Mouse (Mus musculus): ENCODE data around the gene Tjp1.

The Tjp1 gene

DNA sequence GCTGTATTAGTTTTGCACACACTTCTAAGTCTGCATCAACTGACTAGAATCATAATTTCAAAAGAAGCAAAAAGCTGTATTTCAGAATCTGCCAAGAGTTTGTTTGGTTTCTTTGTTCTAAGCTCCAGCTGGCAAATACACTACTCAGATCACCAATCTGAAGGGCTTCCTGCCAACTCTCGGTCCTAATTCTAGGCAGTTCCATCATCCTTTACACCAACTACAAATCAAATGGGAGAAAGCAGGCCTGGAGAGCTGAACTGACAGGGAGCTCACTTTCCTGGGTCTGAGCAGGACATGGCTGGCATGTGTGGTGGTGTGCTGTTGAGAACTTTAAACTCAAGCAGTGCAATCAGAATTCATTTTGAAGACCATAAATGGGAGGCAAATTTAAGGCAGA is 170.0 kb downstream of the Tjp1 start:
- DNase-seq (ENCODE audit: low spot score): peak; percentile 31

DNA sequence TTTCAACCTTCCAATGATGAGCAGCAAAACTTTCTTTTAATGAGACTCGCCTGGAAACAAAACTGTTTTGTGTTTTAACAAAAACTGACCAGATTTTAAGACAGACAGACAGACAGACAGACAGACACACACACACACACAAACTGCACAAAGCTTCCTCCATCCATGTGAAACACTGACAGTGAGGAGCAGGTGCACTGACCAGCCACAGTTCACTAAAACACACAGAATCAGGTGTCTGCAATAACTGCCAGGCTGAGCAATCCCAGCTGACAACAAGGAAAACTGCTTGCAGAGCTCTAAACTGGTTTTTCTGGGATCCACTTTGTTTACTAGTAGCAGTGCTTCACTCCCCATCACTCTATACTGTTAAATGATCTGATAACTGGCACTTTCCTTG is 171.4 kb downstream of the Tjp1 start:
- no peak for DNase-seq (ENCODE audit: low spot score)

DNA sequence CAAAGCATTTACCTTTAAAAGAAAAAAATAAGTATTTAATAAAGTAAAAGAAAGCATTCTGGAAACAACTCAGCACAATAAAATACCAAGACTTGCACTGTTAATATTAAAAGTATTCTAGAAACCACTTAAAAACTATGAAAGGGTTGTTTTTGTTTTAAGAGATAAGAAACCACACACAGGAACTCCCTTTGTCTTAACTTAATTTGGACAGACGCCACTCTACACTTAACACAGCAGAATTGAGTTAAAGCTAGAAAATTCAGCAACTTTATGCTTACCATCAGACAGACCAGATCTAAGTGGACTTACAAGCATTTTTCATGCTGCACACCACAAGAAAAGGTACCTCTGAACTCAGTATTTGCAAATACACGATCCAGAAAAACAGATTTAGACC is 172.7 kb downstream of the Tjp1 start:
- DNase-seq (ENCODE audit: low spot score): no peak

DNA sequence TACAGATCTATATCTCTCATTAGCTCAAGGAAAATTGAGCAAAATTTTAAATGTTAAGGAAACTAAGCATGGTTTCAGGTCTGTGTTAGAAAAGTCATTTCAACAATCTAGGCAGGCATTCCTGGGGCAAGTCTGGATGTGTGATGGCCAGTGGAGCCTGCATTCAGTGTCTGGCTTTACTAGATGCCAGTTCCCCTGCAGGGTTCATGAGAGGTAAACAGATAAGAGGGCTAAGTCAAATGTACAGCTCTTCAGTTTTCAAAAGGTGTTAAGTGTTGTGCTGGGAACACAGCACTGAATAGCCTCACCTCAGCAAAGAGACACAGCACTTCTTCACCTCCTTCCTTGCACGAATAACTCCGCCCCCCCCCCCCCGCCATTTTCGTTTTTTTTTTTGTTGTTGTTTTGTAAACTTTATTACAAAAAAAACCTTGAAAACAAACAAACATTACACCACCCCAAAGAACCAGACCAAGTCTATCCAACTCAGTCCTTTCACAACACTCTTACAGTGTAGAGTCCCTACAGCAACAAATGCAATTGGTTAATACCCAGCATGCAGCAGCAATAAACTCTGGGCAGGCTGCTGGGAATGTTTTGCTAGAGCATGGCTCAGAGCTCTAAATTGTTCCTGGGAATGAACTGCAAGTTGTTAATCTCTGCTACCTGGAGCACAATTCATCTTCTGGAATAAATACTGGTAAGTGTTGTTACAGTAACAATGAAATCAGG is 177.1 kb downstream of the Tjp1 start:
- no peak for DNase-seq (ENCODE audit: low spot score)

DNA sequence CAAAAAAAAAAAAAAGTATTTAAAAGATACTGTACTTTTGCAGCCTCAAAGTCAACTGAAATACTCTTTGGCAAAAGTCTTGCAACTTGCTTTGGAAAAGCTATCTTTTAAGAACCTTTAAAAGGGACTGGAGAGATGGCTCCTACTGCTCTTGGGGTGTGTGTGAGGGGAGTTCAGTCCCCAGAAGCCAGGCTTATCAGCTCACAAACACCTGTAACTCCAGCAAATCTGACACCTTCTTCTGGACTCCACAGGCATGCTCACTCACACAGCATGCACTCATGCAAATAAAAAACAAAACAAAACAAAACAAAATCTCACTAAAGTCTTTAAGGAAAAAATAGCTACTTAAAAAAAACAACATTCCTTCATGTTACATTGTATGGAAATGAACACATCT is 179.0 kb downstream of the Tjp1 start:
- no peak for DNase-seq (ENCODE audit: low spot score)

DNA sequence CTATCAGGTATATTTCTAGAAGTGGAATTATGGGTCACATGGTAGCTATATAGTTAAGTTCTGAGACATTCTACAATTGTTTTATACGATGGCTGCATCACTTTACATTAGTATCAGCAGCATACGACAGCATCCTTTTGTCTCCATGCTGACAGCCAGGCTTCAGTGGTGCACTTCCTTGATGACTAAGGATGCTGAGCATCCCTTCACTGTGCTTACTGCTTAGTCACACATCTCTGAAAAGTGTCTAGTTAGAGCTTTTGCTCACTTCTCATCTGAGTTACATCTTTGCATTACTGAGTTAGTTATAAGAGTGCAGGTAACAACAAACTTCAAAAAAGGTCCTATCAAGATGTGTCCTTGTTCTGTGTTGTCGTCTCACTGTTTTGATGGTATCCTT is 182.3 kb downstream of the Tjp1 start:
- no peak for DNase-seq (ENCODE audit: low spot score)

DNA sequence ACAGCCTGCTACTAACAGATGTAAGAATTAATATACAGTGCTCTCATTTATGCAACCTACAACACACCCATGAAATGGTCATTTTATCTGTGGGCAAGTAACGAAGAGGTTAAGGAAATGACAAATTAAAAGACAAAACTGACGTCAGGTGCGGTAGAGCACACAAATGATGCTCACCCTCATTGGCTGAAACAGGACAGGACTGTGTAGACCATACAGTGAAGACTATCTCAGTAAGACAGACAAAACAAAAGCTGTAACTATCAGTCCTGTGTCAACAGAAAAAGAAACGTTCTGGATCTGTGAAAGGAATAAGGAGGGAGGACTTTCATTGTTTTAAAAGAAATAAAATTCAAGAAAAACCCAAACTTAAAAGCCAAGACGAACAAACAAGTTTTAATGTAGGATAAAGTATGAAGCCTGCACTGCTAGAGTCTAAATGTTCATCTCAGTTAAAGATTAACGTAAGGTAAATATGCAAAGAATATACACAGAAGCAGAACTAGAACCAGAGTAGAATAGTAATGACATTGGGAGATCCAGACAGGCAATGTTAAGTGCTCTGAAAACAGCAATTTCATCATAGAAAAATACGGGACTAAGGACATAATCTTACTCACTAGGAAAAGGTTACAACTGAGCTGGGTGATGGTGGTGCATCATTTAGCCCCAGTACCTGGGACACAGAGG is 189.9 kb downstream of the Tjp1 start:
- DNase-seq (ENCODE audit: low spot score): no peak

DNA sequence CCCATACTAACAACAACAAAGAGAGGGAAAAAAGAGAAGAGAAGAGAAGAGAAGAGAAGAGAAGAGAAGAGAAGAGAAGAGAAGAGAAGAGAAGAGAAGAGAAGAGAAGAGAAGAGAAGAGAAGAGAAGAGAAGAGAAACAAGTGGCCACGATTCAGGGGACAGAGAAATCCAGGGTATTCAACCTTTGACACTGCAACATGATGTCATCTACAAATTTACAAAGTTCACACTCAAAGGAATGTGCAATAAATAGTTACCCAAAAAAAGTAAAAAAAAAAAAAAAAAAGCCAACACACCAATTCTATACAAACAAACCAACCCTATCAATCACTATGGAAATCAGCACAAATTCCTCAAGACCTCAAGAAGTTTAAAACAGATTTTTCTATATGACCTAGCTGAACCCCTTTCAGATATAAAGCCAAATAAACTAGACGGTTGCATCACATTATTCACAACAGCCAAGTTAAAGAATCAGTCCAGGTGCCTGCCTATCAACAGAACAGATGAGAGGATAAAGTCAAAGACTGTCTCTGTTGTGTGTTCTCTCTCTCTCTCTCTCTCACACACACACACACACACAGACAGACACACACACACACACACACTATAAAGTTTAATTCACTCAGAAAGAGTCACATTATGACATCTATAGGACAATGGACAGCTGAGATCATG is 194.4 kb downstream of the Tjp1 start:
- DNase-seq (ENCODE audit: low spot score): no peak

DNA sequence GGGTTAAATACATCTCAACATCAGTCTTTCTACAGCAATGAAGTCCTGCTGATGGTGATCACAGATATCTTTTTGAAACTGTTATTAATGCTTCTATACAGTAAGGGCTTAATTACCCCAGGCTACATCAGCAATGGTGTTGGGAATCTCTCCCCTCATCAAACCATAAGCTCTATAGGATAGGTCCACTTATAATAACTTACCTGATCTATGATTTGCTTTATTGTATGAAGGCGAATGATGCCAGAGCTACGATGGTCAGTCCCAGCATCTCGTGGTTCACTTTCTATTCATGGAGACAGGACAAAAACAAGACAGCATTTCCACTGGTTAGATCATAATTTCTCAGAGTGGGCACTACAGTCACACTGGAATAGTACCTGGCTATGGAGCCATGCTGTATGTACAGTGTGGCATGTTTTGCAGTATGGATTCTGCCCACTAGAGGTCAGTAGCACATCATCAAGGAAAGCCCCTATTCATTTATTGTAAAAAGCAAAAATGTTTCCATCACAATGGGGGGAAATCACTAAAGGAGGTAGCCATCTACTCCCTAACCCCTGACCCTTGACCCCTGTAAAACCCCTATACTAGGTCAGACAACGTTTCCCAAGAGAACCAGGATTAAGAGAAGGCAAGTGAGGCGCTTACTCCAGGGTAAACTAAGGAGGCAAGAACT is 208.4 kb downstream of the Tjp1 start:
- DNase-seq (ENCODE audit: low spot score): no peak

DNA sequence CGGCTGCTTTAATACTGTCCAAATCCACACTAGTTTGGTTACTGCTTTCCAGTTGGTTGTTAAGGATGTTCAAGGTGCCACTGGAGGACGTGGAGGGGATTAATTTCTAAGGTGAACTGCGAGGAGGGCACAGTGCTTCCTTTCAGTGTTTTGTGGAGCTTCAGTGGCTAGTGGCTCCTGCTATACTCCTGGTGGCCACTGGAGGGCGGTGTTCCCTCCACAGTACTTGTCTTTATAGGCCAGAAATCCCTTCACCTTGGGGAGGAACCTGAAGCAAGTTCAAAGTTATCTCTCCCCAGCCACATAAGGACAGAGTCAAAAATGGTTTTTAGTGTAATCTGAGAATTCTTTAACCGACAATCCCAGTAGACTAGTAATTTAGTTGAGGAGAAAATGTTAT is 210.2 kb downstream of the Tjp1 start:
- peak; percentile 25 for DNase-seq (ENCODE audit: low spot score)

DNA sequence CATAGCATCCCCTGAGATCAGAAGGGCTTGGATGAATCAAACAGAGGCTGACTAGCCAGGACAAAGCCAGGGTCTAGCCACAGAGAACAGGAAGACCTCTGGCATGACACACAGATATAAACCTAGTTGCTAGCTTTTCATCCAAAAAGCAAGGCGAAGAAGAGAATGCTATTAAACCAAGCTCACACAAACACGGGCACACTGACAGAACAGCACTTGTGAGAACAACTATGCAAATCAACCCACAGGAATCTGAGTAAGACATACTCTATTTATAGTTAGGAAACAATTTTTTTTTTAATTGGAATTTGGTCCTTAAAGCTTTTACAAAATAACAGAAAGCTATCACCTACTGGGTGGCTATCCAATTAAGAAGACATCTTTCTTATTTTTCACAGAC is 212.4 kb downstream of the Tjp1 start:
- DNase-seq (ENCODE audit: low spot score): no peak

DNA sequence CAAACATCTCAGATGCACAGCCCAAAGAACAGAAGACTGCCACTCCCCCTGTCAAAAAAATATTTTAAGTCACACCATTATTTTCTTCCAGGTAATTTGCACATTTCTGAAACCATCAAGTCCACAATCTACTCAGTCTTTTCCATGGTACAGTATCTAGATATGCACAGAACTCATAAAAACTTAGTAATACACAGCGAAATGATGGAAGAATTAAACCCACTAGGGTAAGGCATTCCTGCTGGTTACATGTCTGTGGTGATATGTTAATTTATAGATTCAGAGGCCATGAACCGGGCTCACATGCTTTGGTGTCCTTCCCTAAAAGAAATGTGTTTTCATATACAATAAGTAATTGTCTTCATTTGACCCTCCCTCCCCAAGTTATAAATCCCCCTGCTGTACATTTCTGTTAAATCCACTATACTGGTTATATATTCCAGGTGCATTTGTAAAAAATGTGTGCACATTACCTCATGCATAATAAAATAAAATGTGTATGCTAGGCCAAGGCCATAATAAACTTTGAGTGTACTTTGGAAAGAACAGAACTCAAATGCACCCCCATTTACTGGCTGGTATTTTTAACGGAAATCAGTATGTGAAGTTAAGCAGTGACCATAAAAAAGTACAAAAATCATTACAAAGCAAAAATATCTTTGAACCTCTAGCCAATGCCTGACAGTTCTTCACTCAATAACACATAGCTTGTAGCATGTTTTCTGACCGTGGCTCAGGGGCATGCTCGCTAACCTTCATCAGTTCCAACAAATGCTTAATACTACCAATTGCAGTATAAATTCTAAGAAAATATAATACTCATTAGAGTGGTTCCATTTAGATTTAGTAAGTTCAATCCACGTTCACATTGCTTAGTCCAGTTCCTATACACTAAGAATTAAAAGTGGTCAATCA is 230.6 kb downstream of the Tjp1 start:
- DNase-seq (ENCODE audit: low spot score): no peak

DNA sequence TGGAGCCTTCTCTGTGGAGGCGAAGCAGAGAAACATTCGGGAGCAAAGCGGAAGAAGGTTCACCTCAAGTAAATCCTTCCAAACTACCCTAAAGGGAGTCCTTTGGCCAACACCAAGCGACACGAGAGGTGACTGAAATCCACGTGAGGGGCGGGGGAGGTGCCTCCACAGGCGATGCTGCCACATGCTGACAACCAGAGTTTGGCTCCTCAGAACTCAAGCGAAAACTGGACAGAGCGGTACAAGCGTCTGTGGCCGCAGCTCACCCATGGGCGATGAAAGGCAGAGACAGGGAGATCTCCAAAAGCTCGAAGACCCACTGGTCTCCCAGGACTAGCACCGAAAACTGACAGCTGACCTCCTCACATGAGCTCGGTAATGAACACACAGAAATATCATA is 244.7 kb downstream of the Tjp1 start:
- DNase-seq (ENCODE audit: low spot score): peak; percentile 5

DNA sequence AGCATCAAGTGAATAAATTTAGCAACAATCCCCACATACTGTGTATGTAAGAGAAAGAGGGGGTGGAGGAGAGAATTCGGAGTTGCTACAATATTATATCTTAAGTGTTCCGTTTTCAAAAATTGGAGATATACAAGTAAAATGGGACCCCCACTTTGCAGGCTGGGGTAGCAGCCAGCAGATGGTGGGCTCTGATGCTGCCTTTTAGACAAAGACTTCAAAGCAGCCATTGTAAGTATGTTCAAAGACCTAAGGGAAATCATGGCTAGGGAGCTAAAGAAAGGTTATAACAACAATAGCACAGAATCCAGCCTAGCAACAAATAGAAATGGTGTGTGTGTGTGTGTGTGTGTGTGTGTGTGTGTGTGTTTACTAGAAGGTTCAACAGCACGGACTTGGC is 245.6 kb downstream of the Tjp1 start:
- no peak for DNase-seq (ENCODE audit: low spot score)

DNA sequence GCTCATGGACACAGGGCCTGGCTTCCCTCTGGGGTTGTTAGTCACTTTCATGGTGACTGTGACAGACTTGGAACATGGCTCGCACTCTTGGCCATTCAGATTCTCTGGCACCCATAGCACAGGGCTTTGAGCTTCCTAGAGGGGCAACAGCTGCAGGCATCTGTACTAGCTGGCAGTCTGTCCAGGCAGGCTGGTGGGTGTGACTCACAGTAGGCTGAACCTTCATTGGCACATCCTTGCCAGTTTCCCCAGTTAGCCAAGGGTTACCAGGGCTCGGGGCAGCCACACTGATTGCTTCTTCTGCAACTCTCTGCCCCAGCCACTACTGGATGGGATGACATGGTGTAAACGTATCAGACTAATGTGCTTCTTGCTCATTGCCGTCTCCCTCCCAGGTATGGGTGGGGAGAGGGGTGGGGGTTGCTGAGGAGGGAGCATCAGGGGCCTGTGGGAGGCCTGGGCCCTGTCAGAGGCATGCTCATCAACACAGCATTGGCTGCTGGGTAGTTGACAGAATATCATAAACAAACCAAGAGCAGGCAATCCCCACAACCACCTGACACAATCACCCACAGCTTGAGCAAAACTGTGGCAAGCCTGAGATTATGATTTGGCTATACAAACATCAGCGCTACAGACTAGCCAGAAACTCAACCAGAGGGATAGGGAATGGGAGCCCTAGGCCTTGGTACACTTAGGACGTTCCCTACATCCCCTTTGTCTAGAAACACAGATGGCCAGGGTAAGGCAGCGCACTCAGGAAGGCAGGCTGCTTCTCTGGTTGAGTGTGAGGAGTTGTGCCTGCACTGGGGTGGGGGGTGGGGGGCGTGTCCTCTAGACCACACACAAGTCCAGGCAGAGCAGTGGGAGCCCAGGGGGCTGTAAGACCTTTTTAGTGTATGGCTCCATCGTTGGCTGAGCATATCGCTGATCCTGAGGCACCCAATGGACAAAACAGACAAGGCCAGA is 246.4 kb downstream of the Tjp1 start:
- DNase-seq (ENCODE audit: low spot score): peak; percentile 4

DNA sequence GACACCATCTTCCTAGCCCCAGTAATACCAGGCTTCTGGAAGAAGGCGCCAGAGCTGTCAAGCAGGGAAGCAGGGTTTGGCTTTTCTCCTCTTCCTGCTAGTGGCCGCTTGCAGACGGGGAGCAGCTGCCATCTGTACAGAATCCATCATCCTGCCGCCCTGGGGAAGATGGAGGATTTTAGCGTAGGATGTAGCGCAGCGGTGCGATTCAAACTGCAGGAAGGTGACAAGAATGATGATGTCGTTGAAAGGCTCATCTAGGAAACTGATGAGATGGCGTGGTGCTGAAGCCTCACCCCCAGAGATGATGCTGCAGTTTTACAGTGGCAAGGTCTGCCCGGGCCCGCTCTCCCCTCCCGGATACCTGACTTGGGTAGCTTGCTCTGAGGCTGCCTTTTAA is 248.3 kb downstream of the Tjp1 start:
- DNase-seq (ENCODE audit: low spot score): peak; percentile 2

DNA sequence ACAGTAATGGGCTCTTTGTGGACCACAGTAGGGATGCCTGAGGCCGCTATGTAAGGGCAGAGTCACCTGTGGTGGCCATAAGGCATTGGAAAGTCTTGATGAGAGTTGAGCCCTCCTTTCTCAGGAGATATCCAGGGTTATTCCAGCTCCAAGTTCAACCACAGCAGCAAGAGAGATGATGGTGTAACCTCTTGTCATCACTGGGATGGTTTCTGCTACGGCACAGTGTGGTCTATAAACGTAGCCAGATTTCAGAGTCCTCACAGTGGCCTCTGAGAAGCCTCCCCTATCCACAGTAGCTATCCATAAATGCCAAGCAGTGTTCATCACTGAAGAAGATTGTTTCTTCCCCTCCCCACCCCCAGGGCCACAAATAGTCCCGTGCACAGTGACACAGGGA is 251.8 kb downstream of the Tjp1 start:
- no peak for DNase-seq (ENCODE audit: low spot score)

DNA sequence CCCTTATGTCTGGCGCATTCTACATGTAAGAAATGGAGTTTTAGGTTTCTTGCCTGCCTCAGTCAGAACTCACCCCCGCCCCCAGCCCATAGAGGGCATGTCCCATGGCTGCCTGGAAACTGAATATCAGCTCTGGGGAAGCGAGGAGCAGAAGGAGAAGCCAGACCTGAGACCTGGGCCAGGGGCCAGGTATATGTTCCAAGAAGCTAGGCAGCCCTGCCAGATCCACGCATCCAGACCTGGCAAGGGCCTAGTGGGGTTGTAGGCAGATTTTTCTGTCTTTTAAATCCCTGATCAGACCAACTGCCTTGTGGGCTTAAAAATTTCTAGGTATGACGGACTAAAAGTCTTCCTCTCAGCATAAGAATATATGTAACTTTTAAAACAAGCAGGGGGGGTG is 253.4 kb downstream of the Tjp1 start:
- DNase-seq (ENCODE audit: low spot score): no peak

DNA sequence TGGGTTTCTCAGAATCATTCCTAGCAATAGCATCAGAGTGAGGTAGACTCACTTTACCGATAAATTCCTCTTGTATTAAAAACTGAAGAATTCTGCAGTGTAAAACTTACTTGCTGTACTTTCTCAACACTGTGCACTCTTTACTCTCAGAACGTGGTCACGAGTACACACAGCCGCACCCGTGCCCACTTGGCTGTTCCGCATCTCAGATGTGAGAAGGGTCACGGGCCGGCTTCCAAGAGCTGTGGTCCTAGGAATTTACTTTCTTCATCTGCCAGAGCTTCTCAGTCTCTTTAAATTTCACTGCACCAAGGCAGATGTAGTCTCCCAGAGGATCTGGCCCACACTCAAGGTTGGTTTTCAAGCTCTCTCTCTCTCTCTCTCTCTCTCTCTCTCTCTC is 277.9 kb downstream of the Tjp1 start:
- no peak for DNase-seq (ENCODE audit: low spot score)
